In genomic region chr15:91275961-91276360, GRCm38 (mm10) we compare ENCODE assay signal across 26 mouse cellular contexts.
A peak's percentile ranks its signal among the peaks of the same experiment; 100 is the strongest.
DNase-seq lines count a peak whose midpoint lies in the region; ATAC-seq and TF ChIP-seq lines count a peak whose summit lies in the region.
"Had no signal": no experiment of that assay in that cellular context is flagged by ENCODE, and none has a peak within 500 bp of the region (broad histone marks: within the 10 kb centered on the region; RNA-seq: fewer than 3 reads in every experiment).

No protein-coding gene starts in this region.

- 43% methylated on average over 3 of the region's 3 CpGs for WGBS in kidney, embryonic 14.5 days
- WGBS in liver, embryonic 16.5 days (ENCODE audit: insufficient replicate concordance), result 50% methylated on average over 3 of the region's 3 CpGs
- 71% methylated on average over 3 of the region's 3 CpGs for WGBS in liver, embryonic 11.5 days
- 28% methylated on average over 3 of the region's 3 CpGs for WGBS in kidney, postnatal 0 days

- H3K27me3 ChIP-seq in kidney, embryonic 14.5 days (ENCODE audit: control insufficient read depth, insufficient read depth, low read length), result no peaks in the 10 kb centered on the region
- H3K27me3 ChIP-seq in liver, embryonic 16.5 days (ENCODE audit: control insufficient read depth, insufficient read depth, low read depth, low read length), result no peaks in the 10 kb centered on the region
- H3K27me3 ChIP-seq in liver, embryonic 11.5 days (replicated peaks; ENCODE audit: control insufficient read depth, insufficient read depth, low read length), result no peaks in the 10 kb centered on the region
- no peaks in the 10 kb centered on the region for H3K27me3 ChIP-seq in kidney, postnatal 0 days (ENCODE audit: insufficient read depth, low read length)
- H3K27me3 ChIP-seq: heart, embryonic 12.5 days; liver, embryonic 13.5 days; midbrain, embryonic 15.5 days; neural tube, embryonic 15.5 days; Patski had no signal

- TF ChIP-seq CTCF in kidney, postnatal 0 days (IDR thresholded peaks at IDR 0.05; ENCODE audit: low read depth), result no peak

- no peaks in the 10 kb centered on the region for H3K9me3 ChIP-seq in kidney, embryonic 14.5 days (ENCODE audit: control insufficient read depth, low read length)
- H3K9me3 ChIP-seq in liver, embryonic 16.5 days (replicated peaks; ENCODE audit: control insufficient read depth, low read length), result no peaks in the 10 kb centered on the region
- no peaks in the 10 kb centered on the region for H3K9me3 ChIP-seq in liver, embryonic 11.5 days (ENCODE audit: control insufficient read depth, low read length)
- no peaks in the 10 kb centered on the region for H3K9me3 ChIP-seq in kidney, postnatal 0 days (replicated peaks; ENCODE audit: low read length)
- H3K9me3 ChIP-seq: heart, embryonic 12.5 days; liver, embryonic 13.5 days; midbrain, embryonic 15.5 days; neural tube, embryonic 15.5 days had no signal

- H3K4me2 ChIP-seq in kidney, embryonic 14.5 days (replicated peaks; ENCODE audit: low read depth, low read length), result no peak overlapping the region
- no peak overlapping the region for H3K4me2 ChIP-seq in liver, embryonic 16.5 days (ENCODE audit: low read depth, low read length)
- H3K4me2 ChIP-seq in liver, embryonic 11.5 days, result no peak overlapping the region
- no peak overlapping the region for H3K4me2 ChIP-seq in kidney, postnatal 0 days (ENCODE audit: low read length)
- H3K4me2 ChIP-seq: heart, embryonic 12.5 days; hindbrain, embryonic 14.5 days; liver, embryonic 13.5 days; lung, embryonic 14.5 days; midbrain, embryonic 15.5 days; neural tube, embryonic 15.5 days had no signal

- peak; percentile 70 for DNase-seq in kidney, adult 11 months
- DNase-seq in liver, embryonic 11.5 days (ENCODE audit: low spot score), result no peak
- DNase-seq in kidney, postnatal 0 days (ENCODE audit: low spot score), result no peak
- no peak for DNase-seq in right cerebral cortex, postnatal 10 days (ENCODE audit: low spot score in 2 of 2)
- DNase-seq in adrenal gland, postnatal 4 days (ENCODE audit: low spot score in 2 of 2), result no peak
- DNase-seq: adrenal gland, postnatal 14 days; cerebellum, adult 11-12 months; cerebellum, postnatal 10 days; gastrocnemius, adult 2 months; gastrocnemius, postnatal 36 days; heart, adult 2 months; liver, embryonic 13.5 days; lung, embryonic 14.5 days; lung, postnatal 14 days; spleen, adult 18-20 months; thymus, postnatal 14 days had no signal

- H3K36me3 ChIP-seq in kidney, embryonic 14.5 days (ENCODE audit: control insufficient read depth, insufficient read depth, low read length), result no peaks in the 10 kb centered on the region
- H3K36me3 ChIP-seq in liver, embryonic 16.5 days (ENCODE audit: control insufficient read depth, insufficient read depth), result no peaks in the 10 kb centered on the region
- no peaks in the 10 kb centered on the region for H3K36me3 ChIP-seq in liver, embryonic 11.5 days (ENCODE audit: control insufficient read depth, insufficient read depth, low read length)
- no peaks in the 10 kb centered on the region for H3K36me3 ChIP-seq in kidney, postnatal 0 days (ENCODE audit: insufficient read depth, low read length)
- H3K36me3 ChIP-seq: heart, embryonic 12.5 days; liver, embryonic 13.5 days; midbrain, embryonic 15.5 days had no signal

- no peak overlapping the region for H3K9ac ChIP-seq in kidney, embryonic 14.5 days (ENCODE audit: low read depth, low read length)
- no peak overlapping the region for H3K9ac ChIP-seq in liver, embryonic 16.5 days (ENCODE audit: low read depth, low read length)
- H3K9ac ChIP-seq in liver, embryonic 11.5 days (ENCODE audit: low read depth, low read length), result no peak overlapping the region
- H3K9ac ChIP-seq in kidney, postnatal 0 days (ENCODE audit: low read depth, low read length), result no peak overlapping the region
- H3K9ac ChIP-seq: heart, embryonic 12.5 days; hindbrain, embryonic 14.5 days; liver, embryonic 13.5 days; lung, embryonic 14.5 days; midbrain, embryonic 15.5 days; neural tube, embryonic 15.5 days had no signal

- H3K4me1 ChIP-seq in kidney, embryonic 14.5 days (ENCODE audit: control insufficient read depth, insufficient read depth, low read length), result no peaks in the 10 kb centered on the region
- H3K4me1 ChIP-seq in liver, embryonic 16.5 days (ENCODE audit: control insufficient read depth, low read depth, low read length), result no peaks in the 10 kb centered on the region
- H3K4me1 ChIP-seq in liver, embryonic 11.5 days (replicated peaks; ENCODE audit: control insufficient read depth, insufficient read depth, low read length), result no peaks in the 10 kb centered on the region
- H3K4me1 ChIP-seq in kidney, postnatal 0 days (replicated peaks; ENCODE audit: insufficient read depth, low read length), result no peaks in the 10 kb centered on the region
- H3K4me1 ChIP-seq: heart, embryonic 12.5 days; liver, embryonic 13.5 days; midbrain, embryonic 15.5 days; neural tube, embryonic 15.5 days had no signal

- no peak overlapping the region for H3K4me3 ChIP-seq in kidney, embryonic 14.5 days (ENCODE audit: low read length)
- H3K4me3 ChIP-seq in liver, embryonic 16.5 days (ENCODE audit: low read depth, low read length), result no peak overlapping the region
- no peak overlapping the region for H3K4me3 ChIP-seq in liver, embryonic 11.5 days (ENCODE audit: low read depth, low read length)
- H3K4me3 ChIP-seq in kidney, postnatal 0 days (replicated peaks; ENCODE audit: low read depth, low read length), result no peak overlapping the region
- H3K4me3 ChIP-seq: erythroblast, embryonic 14.5 days; gastrocnemius, adult 2 months; heart, adult 2 months; heart, embryonic 12.5 days; liver, embryonic 13.5 days; midbrain, embryonic 15.5 days; neural tube, embryonic 15.5 days had no signal

- H3K27ac ChIP-seq in kidney, embryonic 14.5 days (ENCODE audit: low read depth, low read length), result no peak overlapping the region
- no peak overlapping the region for H3K27ac ChIP-seq in liver, embryonic 16.5 days (ENCODE audit: low read length)
- H3K27ac ChIP-seq in liver, embryonic 11.5 days (ENCODE audit: low read depth, low read length), result no peak overlapping the region
- peak overlapping the region; percentile 47; the same call in 1 of the 2 replicates for H3K27ac ChIP-seq in kidney, postnatal 0 days
- H3K27ac ChIP-seq: gastrocnemius, adult 2 months; heart, adult 2 months; hindbrain, embryonic 14.5 days; liver, embryonic 13.5 days; midbrain, embryonic 15.5 days; neural tube, embryonic 15.5 days had no signal

- no peak for ATAC-seq in kidney, embryonic 14.5 days (ENCODE audit: low FRiP score, low TSS enrichment)
- ATAC-seq in liver, embryonic 16.5 days (ENCODE audit: low read depth), result peak; percentile 11; the same call in 1 of the 2 replicates
- no peak for ATAC-seq in liver, embryonic 11.5 days (replicated peaks; ENCODE audit: low FRiP score)
- no peak for ATAC-seq in kidney, postnatal 0 days (replicated peaks; ENCODE audit: low FRiP score, low read depth)
- ATAC-seq: forebrain, embryonic 16.5 days; inflammation-experienced regulatory T-cells, adult 6 months; midbrain, embryonic 15.5 days; Patski had no signal
